Mouse (Mus musculus) lung, adult 2 months (tissue): ENCODE results near the gene Acsm2. TPM values are rescaled to one million over a fixed set of nuclear protein-coding genes. Genes with fewer than 3 reads are reported as not detected.

Experiments
- DNase-seq: peaks from one replicate; pipeline ENCODE4 v3.0.0; 2022
- H3K4me1 ChIP-seq: fragments of 200-500 bp; 2 replicates; pipeline ENCODE4 v1.6.1; 2011; ENCODE audit warnings: low read length; ENCODE audit not compliant: control insufficient read depth, insufficient read depth
- H3K4me3 ChIP-seq: fragments of 200-500 bp; replicated peaks from 2 replicates; pipeline ENCODE3; 2011; ENCODE audit warnings: low read depth, mild to moderate bottlenecking, control low read depth, low read length; ENCODE audit errors: extremely low read depth
- CTCF ChIP-seq: fragments of 200-500 bp; IDR thresholded peaks from 2 replicates; pipeline ENCODE4 v1.5.1; 2011; ENCODE audit warnings: mild to moderate bottlenecking, low read length, control low read depth; ENCODE audit not compliant: insufficient read depth
- POLR2A ChIP-seq: fragments of 200-500 bp; IDR thresholded peaks from 2 replicates; pipeline ENCODE4 v1.6.1; 2011; ENCODE audit warnings: low read depth, mild to moderate bottlenecking, control low read depth, low read length, borderline replicate concordance; ENCODE audit errors: extremely low read depth
- WGBS: fragments of 180-500 bp; shearing (Covaris S2); methylation state at CpG from one replicate; pipeline ENCODE4 v1.1.7; 2018; 5-methylcytosine and 5-hydroxymethylcytosine counted together
- polyA plus RNA-seq: library from polyadenylated mRNA; depleted of rRNA; stranded (reverse); fragments of >200 nt; gene quantifications from 2 replicates; pipeline ENCODE4 v1.2.3, GENCODE M21; 2012; rRNA removed

The Acsm2 gene
- not detected in 2 replicates for polyA plus RNA-seq

GRCm38 (mm10) chr7:119554040-119554439 is at the start of gene Acsm2:
Gene Acsm2 (plus strand): TSS chr7:119554340.
- Histone ChIP-seq H3K4me3 (no peak within 1 kb of the TSS), H3K4me1 (no peaks in the 10 kb centered on the region)
- TF ChIP-seq CTCF (no peak), POLR2A (no peak)
- no peak for DNase-seq
- 88% methylated on average over 1 of the region's 1 CpGs for WGBS

DNA sequence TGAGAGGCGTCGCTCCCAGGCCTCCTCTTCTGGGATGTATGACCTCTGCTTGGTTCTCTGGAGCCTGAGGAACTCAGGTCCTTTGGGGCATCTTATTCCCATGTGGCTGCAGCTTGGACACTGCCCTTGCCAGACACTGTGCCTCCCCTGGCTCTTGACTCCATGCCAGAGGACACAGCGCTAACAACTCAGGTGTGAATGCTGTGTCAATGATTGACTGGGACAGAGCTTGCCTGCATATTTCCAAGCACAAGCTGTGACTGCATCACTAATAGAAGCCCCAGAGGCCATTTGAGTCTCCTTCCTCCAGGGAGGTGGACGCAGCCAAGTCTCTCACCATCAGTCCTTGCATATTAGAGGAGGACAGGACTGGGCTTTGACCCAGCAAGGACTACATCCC is 43.0 kb upstream of the Acsm2 start:
- WGBS = 82% methylated on average over 4 of the region's 4 CpGs
- TF ChIP-seq CTCF (no peak), POLR2A (no peak)
- no peaks in the 10 kb centered on the region for H3K4me1 ChIP-seq
- H3K4me3 ChIP-seq = no peak overlapping the region
- no peak for DNase-seq

- no peaks in the 10 kb centered on the region for H3K4me1 ChIP-seq
- no peak overlapping the region for H3K4me3 ChIP-seq
- WGBS = 27% methylated on average over 7 of the region's 7 CpGs
- no peak for DNase-seq
- TF ChIP-seq POLR2A = no peak
- TF ChIP-seq CTCF = peak; percentile 52
Measured at GRCm38 (mm10) chr7:119513056-119513455, 41.1 kb upstream of the Acsm2 start.

DNA sequence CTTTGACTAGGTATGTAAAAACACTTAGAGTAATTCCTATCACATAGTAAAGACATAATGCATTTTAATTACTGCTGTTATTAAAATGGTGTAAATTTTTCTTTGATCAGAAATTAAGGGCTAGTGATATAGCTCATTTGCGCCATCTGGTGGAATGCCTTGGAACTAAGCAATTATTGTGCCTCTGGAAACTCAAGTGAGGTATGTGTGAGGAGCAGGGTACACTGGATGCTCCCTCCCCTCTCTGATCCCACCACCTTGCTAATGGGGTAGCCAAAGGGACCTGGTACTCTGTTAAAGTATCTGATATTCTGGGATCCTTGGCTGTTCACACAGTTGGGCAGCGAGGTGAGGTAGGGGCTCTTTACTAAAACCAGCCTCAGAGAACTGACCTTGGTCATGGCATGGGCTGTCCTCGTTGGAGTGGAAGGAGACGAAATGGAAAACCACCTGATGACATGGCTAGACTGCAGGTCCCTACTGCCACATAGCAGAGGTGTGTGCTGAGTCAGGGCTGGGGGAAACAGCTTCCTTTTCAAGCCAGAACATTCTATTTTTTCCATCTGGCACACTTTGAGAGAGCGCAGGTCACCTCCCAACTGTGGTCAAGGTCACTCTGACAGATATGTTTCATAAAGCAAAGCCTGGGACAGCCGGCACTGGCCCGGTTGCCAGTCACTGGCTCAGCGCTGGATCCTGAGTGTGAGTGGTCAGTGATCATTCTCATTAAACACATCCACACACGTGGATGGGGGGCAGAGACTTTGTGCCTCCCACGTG is 38.5 kb upstream of the Acsm2 start:
- Histone ChIP-seq H3K4me3 (no peak overlapping the region), H3K4me1 (no peaks in the 10 kb centered on the region)
- peak; percentile 34 for DNase-seq
- WGBS = 62% methylated on average over 10 of the region's 10 CpGs
- 0 out of 2 replicates have a peak, but pooled peaks have one; percentile 23 for TF ChIP-seq CTCF
- no peak for TF ChIP-seq POLR2A

DNA sequence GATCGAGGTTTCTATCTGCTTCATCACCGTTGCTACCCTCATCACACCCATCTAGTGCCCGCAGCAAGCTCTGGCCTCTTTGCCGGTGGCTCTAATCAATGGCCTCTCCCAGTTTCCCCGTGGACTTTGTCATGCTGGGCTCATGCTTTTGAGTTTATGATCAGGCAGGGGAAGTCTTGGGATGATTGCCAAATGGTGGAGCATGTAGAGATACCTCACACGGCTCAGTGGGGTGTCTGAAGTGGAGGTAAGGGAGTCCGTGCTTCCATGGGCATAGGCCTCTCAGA is 37.9 kb upstream of the Acsm2 start:
- WGBS = 71% methylated on average over 7 of the region's 7 CpGs
- DNase-seq = no peak
- no peak overlapping the region for H3K4me3 ChIP-seq

GRCm38 (mm10) chr7:119519163-119519562 is 35.0 kb upstream of the Acsm2 start, which contains the start of gene Acsm5:
Gene Acsm5 (plus strand): TSS chr7:119519463.
- WGBS = 71% methylated on average over 5 of the region's 5 CpGs
- no peak for DNase-seq
- no peak within 1 kb of the TSS for H3K4me3 ChIP-seq
- no peaks in the 10 kb centered on the region for H3K4me1 ChIP-seq
- TF ChIP-seq POLR2A = no peak
- TF ChIP-seq CTCF = no peak

More for the DNA sequence above, 37.9 kb upstream of the Acsm2 start:
- H3K4me1 ChIP-seq = no peaks in the 10 kb centered on the region
- TF ChIP-seq POLR2A (no peak), CTCF (no peak)

- DNase-seq = peak; percentile 62
- 45% methylated on average over 5 of the region's 5 CpGs for WGBS
- H3K4me1 ChIP-seq = no peaks in the 10 kb centered on the region
Measured at GRCm38 (mm10) chr7:119519654-119520053, 34.5 kb upstream of the Acsm2 start.

GRCm38 (mm10) chr7:119521816-119522215 is 32.3 kb upstream of the Acsm2 start:
- 65% methylated on average over 3 of the region's 3 CpGs for WGBS
- Histone ChIP-seq H3K4me3 (no peak overlapping the region), H3K4me1 (no peaks in the 10 kb centered on the region)
- TF ChIP-seq POLR2A (no peak), CTCF (no peak)
- DNase-seq = no peak

More at GRCm38 (mm10) chr7:119519654-119520053, 34.5 kb upstream of the Acsm2 start:
- TF ChIP-seq POLR2A (no peak), CTCF (peak; percentile 72)
- no peak overlapping the region for H3K4me3 ChIP-seq

DNA sequence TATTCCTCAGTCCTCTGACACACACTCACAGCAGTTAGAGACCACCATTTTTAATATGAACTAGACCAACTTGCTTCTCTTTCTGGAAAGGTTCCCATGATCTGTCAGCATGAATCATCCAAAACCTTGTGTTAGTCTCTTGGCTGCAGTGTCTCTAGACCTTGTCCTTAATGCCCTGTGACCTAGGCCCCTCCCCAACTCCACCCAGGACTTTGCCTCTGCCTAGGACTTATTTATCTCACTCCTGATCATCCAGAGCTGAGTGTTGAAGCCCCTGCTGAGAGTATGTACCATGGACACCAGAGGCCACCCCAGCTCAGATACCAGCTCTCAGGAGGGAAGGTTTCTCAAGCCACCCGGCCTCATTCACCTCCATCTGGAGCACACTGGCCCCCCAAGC is 31.8 kb upstream of the Acsm2 start:
- 65% methylated on average over 1 of the region's 1 CpGs for WGBS
- no peak for DNase-seq
- no peak for TF ChIP-seq CTCF
- TF ChIP-seq POLR2A = no peak

GRCm38 (mm10) chr7:119523389-119523788 is 30.8 kb upstream of the Acsm2 start, which contains the start of gene Pdilt:
Gene Pdilt (minus strand): TSS chr7:119523489.
- DNase-seq = no peak
- WGBS = 57% methylated on average over 4 of the region's 4 CpGs
- H3K4me1 ChIP-seq = no peaks in the 10 kb centered on the region
- no peak for TF ChIP-seq CTCF
- no peak for TF ChIP-seq POLR2A
- H3K4me3 ChIP-seq = no peak within 1 kb of the TSS

More for the DNA sequence above, 31.8 kb upstream of the Acsm2 start:
- Histone ChIP-seq H3K4me3 (no peak overlapping the region), H3K4me1 (no peaks in the 10 kb centered on the region)
